Mouse (Mus musculus) lung, postnatal 0 days (tissue): ENCODE results near the gene Gm43518. TPM values are rescaled to one million over a fixed set of nuclear protein-coding genes. Genes with fewer than 3 reads are reported as not detected.

Experiments used
- ATAC-seq: fragments of 200-750 bp; cut with Nextera tagmentation; 2 replicates; pipeline ENCODE4 v1.8.0; 2017; ENCODE audit warnings: moderate library complexity
- DNase-seq: peaks from one replicate; pipeline ENCODE4 v3.0.0-alpha.2; 2016; ENCODE audit warnings: low spot score
- H3K27ac ChIP-seq: fragments of 300-500 bp; sonication (generic); 2 replicates; pipeline ENCODE4 v1.5.1; 2014; ENCODE audit warnings: antibody characterized with exemption, mild to moderate bottlenecking, low read length, mixed read lengths
- H3K27me3 ChIP-seq: fragments of 300-500 bp; sonication (generic); replicated peaks from 2 replicates; pipeline ENCODE4 v1.6.1; 2014; ENCODE audit warnings: low read length, mixed read lengths; ENCODE audit not compliant: insufficient read depth
- H3K36me3 ChIP-seq: fragments of 300-500 bp; sonication (generic); 2 replicates; pipeline ENCODE4 v1.6.1; 2014; ENCODE audit warnings: low read length, mixed read lengths; ENCODE audit not compliant: insufficient read depth
- H3K4me1 ChIP-seq: fragments of 300-500 bp; sonication (generic); 2 replicates; pipeline ENCODE4 v1.6.1; 2014; ENCODE audit warnings: antibody characterized with exemption, low read depth, low read length, mixed read lengths; ENCODE audit not compliant: insufficient read depth
- H3K4me2 ChIP-seq: fragments of 300-500 bp; sonication (generic); replicated peaks from 2 replicates; pipeline ENCODE4 v1.6.1; 2014; ENCODE audit warnings: low read depth, mild to moderate bottlenecking, low read length, moderate library complexity, mixed read lengths
- H3K4me3 ChIP-seq: fragments of 300-500 bp; sonication (generic); 2 replicates; pipeline ENCODE4 v1.5.1; 2014; ENCODE audit warnings: low read depth, low read length
- H3K9ac ChIP-seq: fragments of 300-500 bp; sonication (generic); replicated peaks from 2 replicates; pipeline ENCODE4 v1.6.1; 2014; ENCODE audit warnings: low read depth, mild to moderate bottlenecking
- H3K9me3 ChIP-seq: fragments of 300-500 bp; sonication (generic); 2 replicates; pipeline ENCODE4 v1.6.1; 2016; ENCODE audit warnings: low read length, mixed read lengths
- CTCF ChIP-seq: IDR thresholded peaks from 2 replicates; pipeline ENCODE4 v1.5.1; 2016; ENCODE audit warnings: antibody characterized with exemption, mild to moderate bottlenecking
- EP300 ChIP-seq: IDR thresholded peaks from 2 replicates; pipeline ENCODE4 v1.6.1; 2016; ENCODE audit warnings: antibody characterized with exemption, mild to moderate bottlenecking, control low read depth
- WGBS: fragments of 180-500 bp; shearing (Covaris S2); extraction: QIAGEN DNeasy Blood & Tissue Kit; methylation state at CpG from one replicate; pipeline ENCODE4 v1.1.7; 2014; 5-methylcytosine and 5-hydroxymethylcytosine counted together
- polyA plus RNA-seq: library from polyadenylated mRNA; unstranded; fragments of >200 nt; fragmentation: Nextera tagmentation; extraction: Ambion mirVana; gene quantifications from 2 replicates; pipeline ENCODE4 v1.2.1, GENCODE M21; 2015

The Gm43518 gene
- polyA plus RNA-seq, 1 experiment from 2014 or later: 1.2 TPM

- no peak overlapping the region for H3K27ac ChIP-seq
- H3K27me3 ChIP-seq: no peaks in the 10 kb centered on the region
Measured at GRCm38 (mm10) chr5:123985434-123985833, 58.2 kb downstream of the Gm43518 start.

DNA sequence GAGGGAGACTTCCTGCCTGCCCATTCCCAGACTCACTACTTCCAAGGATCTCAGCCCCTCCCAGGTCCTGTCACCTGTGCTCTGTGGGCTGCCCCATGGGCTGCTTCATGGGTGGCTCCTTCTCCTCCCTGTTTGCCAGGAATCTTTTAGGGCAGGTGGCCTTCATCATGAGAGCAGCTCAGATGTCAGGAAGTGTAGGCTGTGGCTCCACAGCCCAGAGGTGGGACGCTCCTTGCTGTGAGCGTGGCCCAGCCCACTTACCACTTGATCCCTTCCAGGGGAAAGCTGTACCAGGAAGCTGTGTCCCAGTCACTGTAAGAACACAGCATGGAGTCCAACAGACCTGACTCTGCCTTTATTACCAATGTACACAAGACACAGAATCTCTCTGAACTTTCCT is 59.7 kb downstream of the Gm43518 start:
- no peak for DNase-seq
- H3K4me2 ChIP-seq: no peak overlapping the region
- 0 out of 2 replicates have a peak overlapping the region, but pooled peaks have one; percentile 3 for H3K27ac ChIP-seq
- WGBS: 27% methylated on average over 2 of the region's 2 CpGs
- TF ChIP-seq CTCF (no peak), EP300 (no peak)
- H3K9me3 ChIP-seq: no peaks in the 10 kb centered on the region
- H3K9ac ChIP-seq: no peak overlapping the region
- H3K4me3 ChIP-seq: no peak overlapping the region
- no peaks in the 10 kb centered on the region for H3K27me3 ChIP-seq
- peaks cover 9% of the 10 kb centered on the region; the same call in 1 of the 2 replicates for H3K4me1 ChIP-seq
- H3K36me3 ChIP-seq: no peaks in the 10 kb centered on the region
- peak; percentile 50 for ATAC-seq

More at GRCm38 (mm10) chr5:123985434-123985833, 58.2 kb downstream of the Gm43518 start:
- ATAC-seq (no peak), DNase-seq (no peak)
- TF ChIP-seq CTCF (no peak), EP300 (no peak)
- 74% methylated on average over 9 of the region's 9 CpGs for WGBS
- no peak overlapping the region for H3K9ac ChIP-seq
- H3K4me1 ChIP-seq: peaks cover 14% of the 10 kb centered on the region
- no peaks in the 10 kb centered on the region for H3K9me3 ChIP-seq
- H3K36me3 ChIP-seq: no peaks in the 10 kb centered on the region
- H3K4me3 ChIP-seq: no peak overlapping the region
- no peak overlapping the region for H3K4me2 ChIP-seq

DNA sequence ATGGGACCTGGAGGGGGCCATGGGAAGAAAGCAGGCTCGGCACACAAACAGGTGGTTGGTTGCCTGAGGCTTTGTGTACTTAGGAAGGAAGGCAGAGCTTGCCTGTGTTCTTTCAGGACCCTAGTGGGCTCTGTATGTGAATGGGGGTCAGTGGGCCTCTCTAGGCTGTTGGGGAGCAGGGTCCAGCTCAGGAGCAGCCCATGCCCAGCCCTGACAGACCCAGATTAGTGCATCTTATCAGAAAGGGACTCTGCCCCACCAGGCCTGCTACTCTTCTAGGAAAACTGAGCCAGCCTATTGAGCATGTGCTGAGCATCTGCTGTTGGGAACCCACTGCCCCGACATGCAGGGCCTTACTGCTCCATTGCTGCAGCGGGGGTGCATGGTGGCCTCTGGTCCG is 60.3 kb downstream of the Gm43518 start:
- no peak overlapping the region for H3K27ac ChIP-seq
- no peak for ATAC-seq
- WGBS: 72% methylated on average over 4 of the region's 4 CpGs
- no peaks in the 10 kb centered on the region for H3K27me3 ChIP-seq
- no peaks in the 10 kb centered on the region for H3K36me3 ChIP-seq
- no peak overlapping the region for H3K4me2 ChIP-seq
- H3K9me3 ChIP-seq: no peaks in the 10 kb centered on the region
- TF ChIP-seq EP300 (no peak), CTCF (no peak)
- no peak for DNase-seq
- H3K4me1 ChIP-seq: peaks cover 15% of the 10 kb centered on the region; the same call in 1 of the 2 replicates
- no peak overlapping the region for H3K4me3 ChIP-seq
- H3K9ac ChIP-seq: no peak overlapping the region

Other genes starting within 250 kb of the Gm43518 start
- 38.0 and 43.7 TPM in 2 replicates for gene Clip1, start 242.8 kb upstream of the Gm43518 start, polyA plus RNA-seq
- gene Zcchc8, start 206.3 kb upstream of the Gm43518 start, polyA plus RNA-seq: 31.6 and 37.7 TPM in 2 replicates
- 96.7 and 102 TPM in 2 replicates for gene Rsrc2, start 178.0 kb upstream of the Gm43518 start, polyA plus RNA-seq
- 0.92 and 2.9 TPM in 2 replicates for gene Kntc1, start 177.7 kb upstream of the Gm43518 start, polyA plus RNA-seq
- 3.7 and 5.4 TPM in 2 replicates for gene Hcar2, start 61.9 kb upstream of the Gm43518 start, polyA plus RNA-seq
- 0.53 and 0.55 TPM in 2 replicates for gene Hcar1, start 47.4 kb upstream of the Gm43518 start, polyA plus RNA-seq
- gene Denr, start 20.2 kb upstream of the Gm43518 start, polyA plus RNA-seq: 70.7 and 87.3 TPM in 2 replicates
- gene Ccdc62, start 3.3 kb downstream of the Gm43518 start, polyA plus RNA-seq: 5.9 and 6.3 TPM in 2 replicates
- gene Hip1r, start 46.2 kb downstream of the Gm43518 start, polyA plus RNA-seq: 20.0 and 22.7 TPM in 2 replicates
- 28.5 and 31.0 TPM in 2 replicates for gene Vps37b, start 104.9 kb downstream of the Gm43518 start, polyA plus RNA-seq
- 2.6 and 3.1 TPM in 2 replicates for gene Abcb9, start 168.4 kb downstream of the Gm43518 start, polyA plus RNA-seq
- 27.4 and 29.4 TPM in 2 replicates for gene Ogfod2, start 184.9 kb downstream of the Gm43518 start, polyA plus RNA-seq
- 92.2 and 99.7 TPM in 2 replicates for gene Arl6ip4, start 188.7 kb downstream of the Gm43518 start, polyA plus RNA-seq